Mouse (Mus musculus) C3H10T1/2 (cell line): ENCODE measurements around the gene Actrt3. TPM values are rescaled to one million over a fixed set of nuclear protein-coding genes. Genes with fewer than 3 reads are reported as not detected.

ENCODE experiments used
- polyA plus RNA-seq, 2 experiments: library from polyadenylated mRNA; unstranded; fragments of >200 nt; fragmentation: generic; extraction: Trizol; gene quantifications; one replicate each; pipeline ENCODE4 v1.2.1; 2012; ENCODE audit warnings: missing spikeins in 2 of 2

Actrt3 gene
- polyA plus RNA-seq = under 1 TPM; 0.01 to 0.04 TPM

GRCm38 (mm10) chr3:30599711-30600545, at the start of gene Actrt3:
TSS of gene Actrt3 (minus strand) at chr3:30599939.

GRCm38 (mm10) chr3:30647440-30648090, 47.8 kb upstream of the Actrt3 start, which contains the start of gene Lrrc34:
TSS of gene Lrrc34 (minus strand) at chr3:30647869.

GRCm38 (mm10) chr3:30644207-30644606, 44.5 kb upstream of the Actrt3 start, which contains the start of gene Lrriq4:
TSS of gene Lrriq4 (plus strand) at chr3:30644507.

GRCm38 (mm10) chr3:30602065-30602739, 2.5 kb upstream of the Actrt3 start, which contains the start of gene Mynn:
TSS of gene Mynn (plus strand) at chr3:30602065.

GRCm38 (mm10) chr3:30547908-30548307, 51.8 kb downstream of the Actrt3 start, which contains the start of gene Mecom:
TSS of gene Mecom (minus strand) at chr3:30548008.

Other genes with a start within 250 kb of the Actrt3 start
- gene Mecom, start 51.9 kb downstream of the Actrt3 start, polyA plus RNA-seq = 10 to 100 TPM in 1 of 2 experiments, 1 to 10 TPM in 1; 1.8 to 20.0 TPM
- gene Mynn, start 2.1 kb upstream of the Actrt3 start, polyA plus RNA-seq = 1 to 10 TPM in 1 of 2 experiments, under 1 TPM in 1; 0.19 to 2.8 TPM
- gene Lrriq4, start 44.6 kb upstream of the Actrt3 start, polyA plus RNA-seq = not detected
- not detected for gene Lrrc34, start 47.9 kb upstream of the Actrt3 start, polyA plus RNA-seq
- gene Lrrc31, start 99.9 kb upstream of the Actrt3 start, polyA plus RNA-seq = not detected
- not detected for gene Samd7, start 146.4 kb upstream of the Actrt3 start, polyA plus RNA-seq
- gene Sec62, start 192.9 kb upstream of the Actrt3 start, polyA plus RNA-seq = 10 to 100 TPM in 1 of 2 experiments, 1 to 10 TPM in 1; 3.1 to 26.1 TPM